Mouse (Mus musculus) inflammation-experienced regulatory T-cells, adult 6 months (primary cell): ENCODE data around the gene Polm. TPM values are rescaled to one million over a fixed set of nuclear protein-coding genes. Genes with fewer than 3 reads are reported as not detected.
"Not testable (repeated sequence)": the region's sequence is repeated elsewhere in the genome, so short reads cannot be mapped to it uniquely, and the experiment has no call there.

ENCODE experiments used
- ATAC-seq: one replicate; pipeline ENCODE4 v1.8.0; 2017
- polyA plus RNA-seq, 3 experiments: library from polyadenylated mRNA; unstranded; fragments of 100-300 nt; shearing (Covaris generic); gene quantifications; one replicate each; pipeline ENCODE4 v1.2.1; 2017

Gene Polm
- polyA plus RNA-seq, 3 experiments from 2014 or later: 15.9 to 27.5 (median 21.3) TPM

DNA sequence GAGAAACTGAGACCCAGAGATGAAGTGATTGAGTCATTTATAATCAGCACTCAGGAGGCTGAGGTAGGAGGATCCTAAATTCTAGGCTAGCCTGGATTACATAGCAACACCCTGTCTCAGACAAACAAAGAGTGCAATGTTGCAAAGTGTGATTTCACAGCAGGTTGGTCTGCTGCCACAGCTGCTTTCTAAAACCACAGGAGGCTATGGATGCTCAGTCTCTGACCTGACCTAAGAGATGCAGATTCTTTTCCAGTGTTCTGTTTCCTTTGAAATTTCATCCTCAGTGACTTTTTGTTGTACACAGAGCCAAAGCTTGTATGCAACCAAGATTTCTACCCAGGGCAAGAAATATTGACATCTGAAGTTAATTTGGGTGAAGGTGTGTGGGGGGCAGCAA, 17.7 kb upstream of the Polm start:
- no peak for ATAC-seq

DNA sequence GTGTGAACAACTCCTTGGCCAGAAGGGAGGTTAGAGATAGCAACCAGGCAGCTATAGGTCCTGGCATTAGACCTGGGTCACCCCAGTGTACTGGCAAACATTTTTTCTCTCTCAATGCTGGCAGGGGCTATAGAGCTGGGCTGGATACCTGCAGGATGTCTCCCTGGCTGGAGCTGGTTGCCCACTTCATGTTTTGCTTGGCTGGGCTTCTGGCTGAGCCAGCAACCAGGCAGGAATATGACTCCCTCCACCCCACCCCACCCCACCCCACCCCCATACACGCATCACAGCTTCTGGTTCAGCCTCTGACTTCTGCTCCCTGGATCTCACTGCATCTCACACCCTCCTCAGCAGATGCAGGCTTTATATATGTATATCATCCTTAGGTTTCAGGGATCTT, 14.5 kb upstream of the Polm start:
- ATAC-seq: no peak

DNA sequence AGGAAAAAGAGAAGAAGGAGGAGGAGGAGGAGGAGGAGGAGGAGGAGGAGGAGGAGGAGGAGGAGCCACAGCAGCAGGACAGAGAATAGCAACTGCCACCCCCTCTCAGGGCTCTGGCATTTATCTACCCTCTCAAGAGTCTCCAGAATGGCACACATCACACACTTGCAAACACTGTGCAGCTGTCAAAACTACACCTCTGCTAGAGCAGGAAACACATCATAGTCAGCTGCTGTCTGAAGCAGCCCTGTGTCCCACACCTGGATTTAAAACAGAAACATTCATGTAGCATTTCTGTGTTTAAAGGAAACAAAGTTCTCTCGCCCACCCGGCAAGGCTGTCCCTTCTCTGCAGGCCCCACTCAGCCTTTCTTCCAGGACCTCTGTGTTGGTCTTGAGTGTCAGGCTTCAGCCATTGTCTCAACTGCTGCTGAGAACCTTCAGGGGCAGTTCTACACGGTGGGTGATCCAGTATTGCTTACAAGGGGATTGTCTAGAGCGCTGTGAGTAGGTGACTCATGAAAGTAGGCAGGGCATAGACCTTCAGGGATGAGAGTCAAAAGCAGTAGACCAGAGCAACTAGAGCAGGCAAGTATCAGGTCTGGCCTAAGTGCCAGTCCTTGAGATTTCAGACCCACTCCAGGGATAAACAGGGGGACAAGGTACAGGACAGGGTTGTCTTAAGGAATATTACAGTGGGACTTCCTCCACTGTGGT, 13.4 kb upstream of the Polm start:
- no peak for ATAC-seq

DNA sequence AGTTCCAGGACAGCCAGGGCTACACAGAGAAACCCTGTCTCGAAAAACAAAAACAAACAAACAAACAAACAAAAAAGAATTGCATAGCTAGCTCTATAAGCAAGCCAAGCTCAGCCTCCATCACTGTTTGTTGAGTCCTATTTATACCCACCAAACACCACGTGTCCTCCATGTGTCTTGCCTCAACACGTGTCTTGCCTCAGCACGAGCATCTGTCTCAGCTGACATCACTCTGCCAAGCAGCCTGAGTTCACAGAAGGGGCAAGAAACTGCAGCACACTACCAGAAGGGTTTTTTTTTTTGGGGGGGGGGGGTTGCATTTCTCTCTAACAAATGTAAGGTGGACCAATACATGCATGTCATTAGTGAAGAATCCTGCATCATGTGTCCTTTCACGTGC, 12.6 kb upstream of the Polm start:
- no peak for ATAC-seq

DNA sequence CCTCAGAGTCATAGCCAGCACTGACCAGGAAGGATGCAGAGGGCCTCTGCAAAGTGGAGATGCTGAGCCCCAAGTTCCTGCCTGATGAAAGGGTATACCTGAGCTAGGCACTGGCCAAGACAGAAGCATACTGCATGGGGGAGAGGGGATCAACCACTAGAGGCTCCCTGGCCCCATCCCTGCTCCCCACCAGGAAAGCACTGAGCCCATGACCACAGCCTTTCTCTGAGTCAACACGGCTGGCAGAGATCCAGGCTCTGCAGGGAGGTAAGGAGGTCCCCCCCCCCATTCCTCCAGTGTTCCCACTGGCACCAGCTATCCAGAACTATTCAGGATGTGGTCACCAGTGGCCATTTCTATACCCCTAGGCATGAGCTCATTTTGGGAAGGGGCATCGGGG, 11.5 kb upstream of the Polm start:
- ATAC-seq: no peak

DNA sequence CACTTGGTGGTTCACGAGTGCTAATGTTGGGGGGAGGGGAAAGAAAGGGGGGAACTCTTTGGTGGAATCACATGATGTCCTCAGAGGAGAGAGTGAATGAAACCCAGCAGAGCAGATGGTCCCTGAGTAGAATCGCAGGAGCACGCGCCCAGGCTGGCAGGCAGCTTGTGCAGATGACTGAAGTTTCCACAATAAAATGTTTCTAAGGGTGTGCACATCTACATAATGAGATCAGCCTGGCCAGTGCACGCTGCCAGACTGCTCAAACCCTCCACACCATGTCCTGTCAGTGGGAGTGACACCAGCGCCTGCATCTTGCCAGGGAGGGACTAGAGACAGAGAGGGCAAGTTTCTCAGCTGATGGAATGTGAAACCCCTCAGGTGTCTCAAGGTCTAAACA, 10.9 kb upstream of the Polm start:
- no peak for ATAC-seq

DNA sequence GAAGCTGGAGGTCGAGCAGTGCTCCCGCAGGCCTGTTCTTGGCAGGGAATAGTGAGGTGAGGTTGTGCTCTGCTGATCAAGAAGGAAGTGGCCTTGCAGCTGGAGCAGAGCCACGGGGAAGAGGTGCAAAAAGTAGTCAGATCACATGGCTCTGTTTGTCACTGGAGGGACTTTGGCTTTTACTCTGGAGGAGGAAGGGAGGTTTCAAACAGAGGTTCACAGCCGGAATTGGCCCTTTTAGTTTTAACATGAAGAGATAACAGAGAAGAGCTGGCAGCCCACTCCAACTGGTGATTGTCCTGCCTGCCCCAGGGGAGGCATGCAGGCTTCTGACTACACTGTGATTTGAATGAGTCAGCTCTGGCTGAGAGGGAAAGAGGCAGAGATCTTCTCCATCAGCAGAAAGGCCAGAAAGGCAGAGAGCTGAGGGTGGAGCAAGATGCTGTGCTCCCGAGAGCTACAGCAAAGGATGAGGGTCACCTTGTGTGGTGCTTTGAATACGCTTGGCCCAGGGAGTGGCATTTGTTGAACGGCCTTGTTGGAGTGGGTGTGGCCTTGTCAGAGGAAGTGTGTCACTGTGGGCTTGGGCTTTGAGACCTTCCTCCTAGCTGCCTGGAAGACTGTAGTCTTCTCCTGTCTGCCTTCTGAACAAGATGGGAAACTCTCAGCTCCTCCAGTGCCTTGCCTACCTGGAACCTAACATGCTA, 9.0 kb upstream of the Polm start:
- no peak for ATAC-seq

DNA sequence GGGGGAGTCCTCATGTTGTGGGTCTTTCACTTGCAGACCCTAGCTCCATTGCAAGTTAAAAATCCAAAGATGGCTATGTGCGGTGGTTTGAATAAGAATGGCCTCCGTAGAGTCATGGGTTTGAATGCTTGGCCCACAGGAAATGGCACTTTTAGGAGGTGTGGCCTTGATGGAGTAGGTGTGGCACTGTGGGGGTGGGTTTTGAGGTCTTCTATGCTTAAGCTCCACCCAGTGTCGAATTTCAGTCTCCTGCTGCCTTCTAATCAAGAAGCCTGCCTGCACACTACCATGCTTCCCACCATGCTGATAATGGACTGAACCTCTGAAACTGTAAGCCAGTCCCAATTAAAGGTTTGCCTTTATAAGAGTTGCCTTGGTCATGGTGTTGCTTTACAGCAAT, 5.3 kb upstream of the Polm start:
- no peak for ATAC-seq

DNA sequence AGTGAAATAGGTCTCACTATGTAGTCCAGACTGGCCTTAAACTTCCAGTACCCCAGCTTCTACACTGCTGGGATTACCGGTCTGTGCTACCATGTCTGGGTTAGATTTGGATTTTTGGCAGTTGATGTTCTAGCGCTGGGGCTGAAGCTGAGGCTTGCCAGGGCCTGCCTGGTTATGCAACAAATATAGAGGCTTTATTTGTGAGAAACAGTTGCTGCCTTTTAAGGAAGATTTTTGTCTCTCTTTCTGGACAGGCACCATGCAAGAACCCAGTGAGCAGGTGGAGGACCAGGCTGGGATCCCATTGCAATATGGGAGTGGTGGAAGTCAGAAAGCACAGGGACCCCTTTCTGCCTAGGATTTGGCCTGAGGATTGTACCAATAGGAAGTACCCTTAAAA, 3.9 kb upstream of the Polm start:
- no peak for ATAC-seq

DNA sequence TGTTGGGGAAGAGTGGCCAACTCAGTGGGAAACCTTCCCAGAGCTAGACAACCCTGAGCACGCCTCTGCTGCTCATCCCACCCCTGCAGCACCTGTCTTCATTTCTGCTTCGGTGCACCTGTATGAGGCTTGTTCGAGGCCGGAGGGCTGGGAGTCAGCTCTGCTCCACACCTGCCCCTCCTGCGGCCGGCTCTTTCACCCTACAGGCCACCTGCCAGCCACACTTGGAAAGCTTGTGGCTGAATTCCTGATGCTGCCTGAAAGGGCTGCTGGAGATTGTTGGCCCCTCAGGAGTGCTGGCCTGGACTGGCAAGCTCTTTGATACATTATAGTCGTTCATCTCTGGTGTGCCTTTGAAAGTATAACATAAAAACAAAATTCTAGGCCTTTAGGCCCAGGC, 2.5 kb upstream of the Polm start:
- no peak for ATAC-seq

DNA sequence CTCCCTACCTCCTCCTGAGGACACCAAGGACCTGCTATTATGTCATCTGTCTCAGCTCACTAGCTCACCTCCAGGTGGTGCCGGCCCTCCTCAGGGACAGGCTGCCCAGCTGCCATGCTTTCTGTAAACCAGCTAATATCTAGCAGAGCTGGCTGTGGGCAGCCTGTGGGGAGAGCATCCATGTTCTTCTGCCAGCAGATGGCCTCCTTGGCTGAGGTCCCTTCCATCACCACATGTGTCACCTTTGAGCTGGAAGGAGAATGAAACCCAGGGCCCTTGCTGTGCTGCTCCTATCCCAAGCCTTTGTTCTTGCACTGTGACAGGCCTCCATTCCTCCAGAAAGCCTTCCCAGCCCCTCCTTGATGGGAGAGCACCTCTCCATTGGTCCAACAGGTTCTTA, 1.7 kb downstream of the Polm start:
- no peak for ATAC-seq

DNA sequence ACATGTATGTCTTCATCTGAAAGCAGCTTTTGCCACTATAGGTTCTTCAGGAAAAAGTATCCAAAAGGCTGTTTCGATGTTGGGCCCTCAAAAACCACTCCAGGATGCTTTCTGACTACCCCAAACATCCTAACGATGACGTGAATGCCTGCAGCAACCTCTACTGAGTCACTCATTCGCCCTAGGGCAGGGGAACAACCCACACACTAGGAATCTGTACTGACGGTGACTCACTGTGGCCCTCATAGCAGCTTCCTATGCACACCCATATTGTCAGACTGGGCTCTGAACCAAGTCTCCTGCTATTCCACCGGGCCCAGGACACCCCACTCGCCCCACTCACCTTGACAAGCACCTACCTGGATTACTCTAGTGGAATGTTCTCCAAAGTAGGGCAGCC, 2.8 kb downstream of the Polm start:
- ATAC-seq: no peak

DNA sequence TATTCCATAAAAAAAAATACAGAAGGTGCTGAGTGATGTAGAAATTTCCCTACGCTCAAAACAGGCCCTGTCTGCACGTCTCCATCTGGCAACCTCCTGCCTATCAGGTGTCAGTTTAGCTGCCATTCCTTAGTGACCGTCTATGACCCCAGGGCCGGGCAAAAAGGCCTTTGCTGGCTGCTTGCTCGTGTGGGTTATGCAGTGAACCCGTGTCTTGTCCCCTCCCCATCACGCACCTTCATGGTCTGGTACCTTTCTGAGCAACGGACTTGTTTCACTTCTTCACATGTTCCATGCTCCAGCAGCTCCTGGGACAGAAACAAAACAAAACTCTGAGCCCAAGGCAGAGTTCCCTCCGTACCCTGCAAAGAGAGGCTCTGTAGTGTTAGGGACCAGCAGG, 3.3 kb downstream of the Polm start:
- no peak for ATAC-seq

DNA sequence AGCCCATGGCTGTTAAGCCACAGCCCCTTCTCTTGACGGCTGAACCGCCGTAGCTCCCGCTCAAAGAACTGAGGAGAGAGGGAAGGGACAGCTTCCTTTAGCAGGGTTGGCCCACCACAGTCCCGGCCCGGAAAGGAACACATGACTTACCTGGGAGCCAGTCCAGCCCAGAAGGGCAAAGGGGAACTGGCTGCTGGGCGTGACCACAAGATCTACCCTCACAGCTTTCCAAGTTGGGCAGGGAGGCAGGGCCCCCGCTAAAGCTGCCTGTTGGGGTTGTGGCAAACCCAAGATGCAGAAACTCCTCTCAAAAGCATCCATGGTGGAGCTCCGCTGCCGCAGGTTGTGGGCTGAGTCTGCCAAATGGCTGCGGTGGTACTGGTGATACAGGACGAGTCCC, 8.5 kb downstream of the Polm start:
- ATAC-seq: no peak

DNA sequence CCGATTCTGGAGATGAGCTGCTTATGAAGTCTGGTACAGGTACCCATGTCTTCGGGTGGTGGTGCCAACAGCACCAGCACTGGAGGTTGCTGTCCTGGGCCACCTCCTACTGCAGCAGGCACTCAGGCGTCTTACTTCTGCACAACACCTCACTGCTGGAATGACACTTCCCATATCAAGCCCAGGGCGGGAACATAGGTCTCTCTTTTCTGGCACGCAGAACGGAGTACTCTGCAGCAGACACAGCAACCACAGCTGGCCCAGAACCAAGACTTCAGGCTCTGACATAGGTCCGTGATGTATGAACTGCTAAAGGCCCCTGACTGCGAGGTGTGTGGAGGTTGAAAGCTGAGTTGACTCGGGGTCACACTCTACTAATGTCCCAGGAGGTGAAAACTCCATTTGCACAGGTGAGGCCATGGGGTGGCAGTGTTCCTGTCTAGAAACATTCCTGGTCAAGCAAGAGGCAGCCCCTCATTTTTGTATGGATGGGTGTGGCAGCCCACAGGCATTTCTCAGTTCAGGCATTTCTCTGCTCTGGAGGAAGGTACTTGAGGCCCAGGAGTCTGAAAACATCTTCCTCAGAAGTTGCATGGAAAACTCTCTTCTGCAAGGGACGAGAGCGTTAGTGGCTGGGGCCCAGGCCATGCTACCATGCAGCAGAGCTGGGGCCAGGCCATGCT, 9.2 kb downstream of the Polm start:
- no peak for ATAC-seq

DNA sequence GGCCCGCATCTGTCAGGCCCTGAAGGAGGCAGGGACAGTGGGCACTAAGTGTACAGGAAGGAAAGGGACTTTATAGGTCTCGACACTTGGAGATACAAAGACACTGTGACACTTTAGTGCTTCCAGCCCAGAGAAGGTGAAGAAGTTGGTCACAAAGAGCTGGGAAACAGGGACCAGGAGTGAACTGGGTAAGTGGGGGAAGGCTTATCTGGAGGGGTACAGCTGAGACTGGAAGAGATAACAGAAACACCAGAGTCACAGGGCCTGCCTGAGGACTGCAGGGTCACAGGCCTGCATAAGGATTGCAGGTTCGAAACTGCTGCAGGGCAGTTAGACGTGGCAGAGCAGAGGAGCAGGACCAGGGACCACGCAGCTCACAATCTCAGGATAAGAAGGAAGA, 9.9 kb downstream of the Polm start:
- ATAC-seq: no peak

DNA sequence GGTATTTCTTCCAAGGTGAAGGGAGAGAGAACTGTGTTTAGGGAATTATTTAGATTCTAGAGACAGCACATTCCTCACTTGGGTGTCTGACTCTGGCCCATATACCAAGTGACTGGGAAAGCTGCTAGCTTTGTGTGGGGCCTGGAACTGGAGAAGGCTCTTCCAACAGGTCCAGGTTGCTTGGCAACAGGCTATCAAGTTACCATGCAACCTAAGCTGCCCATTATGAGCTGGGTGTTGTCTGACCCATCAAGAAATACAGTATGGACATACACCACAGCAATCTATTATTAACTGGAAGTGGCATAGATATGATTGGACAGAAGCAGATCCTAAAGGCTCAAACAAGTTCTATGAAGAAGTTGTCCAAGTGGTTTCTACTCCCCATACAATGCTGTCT, 12.4 kb downstream of the Polm start:
- ATAC-seq: no peak

DNA sequence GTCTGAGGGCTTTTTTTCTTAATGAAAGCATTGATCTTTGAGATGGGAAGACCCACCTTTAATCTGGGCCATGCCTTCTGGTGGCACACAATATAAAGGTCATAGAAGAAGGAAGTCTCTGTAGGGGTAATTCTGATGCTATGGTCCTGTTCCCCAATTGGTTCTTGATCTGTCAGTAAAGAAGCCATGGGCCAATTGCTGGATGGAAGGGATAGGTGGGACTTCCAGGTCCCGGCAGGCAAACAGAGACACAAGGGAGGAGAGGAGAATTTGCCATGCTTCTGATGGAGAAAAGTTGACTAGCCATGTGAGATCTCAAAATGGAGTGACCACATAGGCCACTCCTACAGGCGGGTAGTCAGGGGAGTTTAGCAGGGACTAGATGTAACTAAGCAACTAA, 18.6 kb downstream of the Polm start:
- no peak for ATAC-seq

DNA sequence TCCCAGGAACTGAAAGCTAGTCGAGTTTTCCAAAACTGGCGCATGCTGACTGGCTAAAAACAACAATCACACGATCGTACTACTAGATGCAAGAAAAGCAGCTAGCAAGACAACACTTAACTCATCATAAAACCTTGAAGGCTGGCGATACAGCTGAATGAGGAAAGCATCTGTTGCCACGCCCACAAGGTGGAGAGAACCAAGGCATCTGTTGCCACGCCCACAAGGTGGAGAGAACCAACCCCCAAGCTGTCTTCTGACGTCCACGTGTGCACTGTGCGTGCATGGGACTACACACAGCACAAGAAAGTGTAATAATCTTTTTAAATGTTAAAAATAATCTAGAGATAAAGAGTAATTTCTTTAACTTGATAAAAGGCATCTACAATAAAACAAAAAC, 24.4 kb downstream of the Polm start:
- no peak for ATAC-seq

DNA sequence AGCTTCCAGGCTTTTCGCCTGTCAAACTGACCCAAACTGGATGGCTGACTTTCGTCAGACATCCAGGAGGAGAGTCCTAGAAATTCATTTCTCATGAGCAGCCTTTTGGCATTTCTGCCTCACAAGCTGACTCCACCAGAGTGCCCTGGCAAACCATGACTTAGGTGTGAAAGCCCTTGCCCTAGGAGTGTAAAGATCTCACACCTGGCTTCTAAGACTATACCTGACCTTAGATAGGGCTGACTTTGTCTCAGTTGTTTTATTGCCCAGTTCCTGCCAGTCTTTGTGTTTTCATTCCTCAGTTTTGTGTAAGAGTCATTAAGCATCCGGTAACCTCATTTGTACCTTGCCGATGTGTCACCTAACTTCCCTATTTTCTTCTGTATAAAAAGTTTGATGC, 28.3 kb downstream of the Polm start:
- not testable (repeated sequence) for ATAC-seq

DNA sequence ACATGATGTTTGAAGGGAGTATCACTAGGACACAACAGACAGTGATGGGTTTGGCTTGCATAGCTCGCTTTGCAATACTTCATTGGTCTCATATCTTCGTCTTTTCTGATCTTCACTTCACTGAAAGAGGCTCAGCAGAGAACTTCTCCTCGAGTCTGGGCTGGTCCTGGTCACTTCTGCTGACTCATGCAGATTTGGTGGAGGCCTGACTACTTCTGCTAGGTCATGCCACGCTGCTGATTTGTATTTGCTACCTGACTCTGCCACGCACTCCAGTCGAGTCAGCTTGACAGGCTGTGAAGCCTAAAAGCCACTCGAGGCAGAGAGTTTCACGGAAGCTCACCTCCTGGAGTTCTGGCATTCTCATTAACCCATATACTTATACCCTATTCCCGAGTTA, 29.9 kb downstream of the Polm start:
- ATAC-seq: no peak

DNA sequence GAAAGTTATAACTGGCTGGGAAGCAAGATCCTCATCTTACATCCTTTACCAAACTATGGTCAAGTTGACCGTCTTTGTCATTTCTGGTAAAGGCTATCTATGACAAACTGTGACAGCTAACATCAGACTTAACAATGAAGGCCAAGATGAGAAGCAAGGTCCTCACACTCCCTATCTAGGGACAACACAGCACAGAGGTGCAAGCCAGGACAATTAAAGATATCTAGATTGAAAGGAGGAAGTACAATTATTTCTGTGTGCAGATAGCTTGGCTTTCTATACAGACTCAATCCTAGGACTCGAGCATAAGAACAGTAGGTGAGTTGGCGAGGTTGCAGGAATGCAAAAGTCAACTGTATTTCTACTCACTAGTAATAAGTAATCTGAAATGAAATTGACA, 32.1 kb downstream of the Polm start:
- no peak for ATAC-seq

DNA sequence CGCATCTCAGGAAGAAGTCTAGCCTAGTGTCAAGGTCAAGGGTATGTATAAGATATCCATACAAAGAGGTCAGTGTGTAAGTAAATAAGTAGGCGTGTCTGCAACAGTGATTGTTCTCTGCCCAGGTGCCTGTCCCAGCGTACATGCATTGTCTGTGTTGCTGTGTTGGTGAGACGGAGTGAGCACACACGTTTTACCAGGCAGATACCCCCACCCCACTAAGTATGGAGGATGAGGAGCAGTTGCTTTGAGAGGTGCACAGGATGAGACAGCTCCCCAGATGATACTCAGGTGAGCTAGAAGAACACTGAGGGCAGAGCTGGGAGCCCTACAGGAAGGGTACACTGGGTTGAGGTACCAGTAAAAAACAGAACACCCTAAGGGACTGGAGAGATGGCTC, 33.6 kb downstream of the Polm start:
- no peak for ATAC-seq

DNA sequence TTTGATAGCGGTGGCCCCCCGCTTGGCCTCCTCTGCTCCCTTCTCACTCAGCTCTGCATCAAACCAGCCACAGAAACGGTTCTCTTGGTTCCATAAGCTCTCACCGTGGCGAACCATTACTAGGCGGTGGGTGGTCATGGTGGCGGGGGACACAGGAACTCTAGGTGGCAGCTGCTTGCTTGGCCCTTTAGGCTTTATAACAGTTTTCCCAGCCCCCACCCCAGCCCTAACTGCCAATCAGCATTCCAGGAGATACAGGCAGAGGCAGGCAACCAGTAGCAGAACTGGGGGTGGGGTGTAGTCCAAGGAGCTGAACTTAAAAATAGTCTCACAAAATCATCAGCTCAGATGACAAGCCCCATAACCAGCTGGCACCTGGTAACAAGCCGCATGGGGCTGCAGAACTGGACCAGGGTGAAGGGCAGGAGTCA, 34.2 kb downstream of the Polm start, which contains the start of gene Pgam2:
Gene Pgam2, minus strand, starts transcription at position 183 of the 431 bp plus-strand sequence.
- ATAC-seq: no peak
